Mouse (Mus musculus) liver, adult 2 months (tissue): ENCODE measurements around the gene Pign. TPM values are rescaled to one million over a fixed set of nuclear protein-coding genes. Genes with fewer than 3 reads are reported as not detected.

Experiments
- DNase-seq: peaks from one replicate; pipeline ENCODE4 v3.0.0-alpha.2; 2011; ENCODE audit warnings: low read depth, low spot score; ENCODE audit errors: extremely low read depth
- H3K27ac ChIP-seq: fragments of 200-500 bp; replicated peaks from 2 replicates; pipeline ENCODE4 v1.5.1; 2012; ENCODE audit warnings: low read depth, mild to moderate bottlenecking, control low read depth, inconsistent platforms, low read length; ENCODE audit not compliant: insufficient read depth
- H3K27me3 ChIP-seq: fragments of 200-500 bp; 2 replicates; pipeline ENCODE4 v1.6.1; 2012; ENCODE audit warnings: mild to moderate bottlenecking, moderate library complexity, low read length, inconsistent platforms; ENCODE audit not compliant: control insufficient read depth, insufficient read depth
- H3K36me3 ChIP-seq: fragments of 200-500 bp; 2 replicates; pipeline ENCODE4 v1.6.1; 2012; ENCODE audit warnings: low read length, inconsistent platforms; ENCODE audit not compliant: control insufficient read depth, insufficient read depth
- H3K4me1 ChIP-seq: fragments of 200-500 bp; 2 replicates; pipeline ENCODE4 v1.6.1; 2011; ENCODE audit warnings: low read length; ENCODE audit not compliant: control insufficient read depth, insufficient read depth
- H3K4me3 ChIP-seq: fragments of 200-500 bp; 2 replicates; pipeline ENCODE4 v1.5.1; 2011; ENCODE audit warnings: low read depth, mild to moderate bottlenecking, control low read depth, low read length, moderate library complexity; ENCODE audit not compliant: insufficient read depth
- H3K79me2 ChIP-seq: fragments of 200-500 bp; 2 replicates; pipeline ENCODE4 v1.6.1; 2012; ENCODE audit warnings: inconsistent platforms, mild to moderate bottlenecking, low read length, moderate library complexity; ENCODE audit not compliant: control insufficient read depth, insufficient read depth
- H3K9ac ChIP-seq: fragments of 200-500 bp; 2 replicates; pipeline ENCODE4 v1.6.1; 2012; ENCODE audit warnings: low read depth, mild to moderate bottlenecking, control low read depth, inconsistent platforms, low read length
- CTCF ChIP-seq: fragments of 200-500 bp; IDR thresholded peaks from 2 replicates; pipeline ENCODE4 v1.5.1; 2011; ENCODE audit warnings: low read depth, low read length, control low read depth
- POLR2A ChIP-seq: fragments of 200-500 bp; IDR thresholded peaks from 2 replicates; pipeline ENCODE4 v1.6.1; 2011; ENCODE audit warnings: low read length, control low read depth; ENCODE audit not compliant: insufficient read depth; ENCODE audit errors: extremely low read depth
- WGBS: fragments of 180-500 bp; shearing (Covaris S2); methylation state at CpG from one replicate; pipeline ENCODE4 v1.1.7; 2018; 5-methylcytosine and 5-hydroxymethylcytosine counted together
- polyA plus RNA-seq: library from polyadenylated mRNA; depleted of rRNA; stranded (reverse); fragments of >200 nt; gene quantifications from 2 replicates; pipeline ENCODE4 v1.2.3, GENCODE M21; 2012
- total RNA-seq: library from RNA; depleted of rRNA; stranded (reverse); fragments of >200 nt; gene quantifications from 2 replicates; pipeline ENCODE4 v1.2.3, GENCODE M21; 2014

Gene Pign
- total and polyA plus RNA-seq, 2 experiments: 11.2 to 32.5 TPM

GRCm38 (mm10) chr1:105543051-105543450 lies 120.4 kb downstream of the Pign start:
- H3K27me3 ChIP-seq: no peaks in the 10 kb centered on the region
- 86% methylated on average over 1 of the region's 1 CpGs for WGBS
- no peak overlapping the region for H3K9ac ChIP-seq
- no peak for TF ChIP-seq POLR2A
- no peak for TF ChIP-seq CTCF
- H3K36me3 ChIP-seq: peaks cover 40% of the 10 kb centered on the region
- no peak overlapping the region for H3K4me3 ChIP-seq
- H3K79me2 ChIP-seq: no peaks in the 10 kb centered on the region
- no peak overlapping the region for H3K27ac ChIP-seq
- no peaks in the 10 kb centered on the region for H3K4me1 ChIP-seq
- no peak for DNase-seq

DNA sequence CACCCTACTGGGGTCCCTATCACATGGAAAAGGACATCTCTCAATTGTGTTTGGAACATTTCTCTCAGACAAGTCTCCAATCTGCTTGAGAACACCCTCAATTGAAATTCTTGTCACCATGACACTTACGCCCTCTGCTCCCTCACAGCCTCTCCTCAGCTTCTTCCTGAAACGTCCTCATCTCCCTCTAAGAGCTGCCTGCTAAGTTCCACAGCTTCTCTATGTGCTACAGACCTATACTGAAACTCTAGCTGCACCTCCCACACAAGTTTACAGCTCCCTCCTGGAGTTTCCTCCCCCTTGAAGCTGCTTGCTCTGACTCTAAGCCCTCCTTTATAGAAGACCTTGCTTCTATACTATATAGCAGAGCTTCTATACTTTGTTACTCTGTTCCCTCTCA lies 139.7 kb downstream of the Pign start:
- Histone ChIP-seq H3K9ac (no peak overlapping the region), H3K36me3 (peaks cover 10% of the 10 kb centered on the region; the same call in 1 of the 2 replicates), H3K27me3 (no peaks in the 10 kb centered on the region), H3K4me1 (no peaks in the 10 kb centered on the region), H3K27ac (no peak overlapping the region), H3K4me3 (no peak overlapping the region), H3K79me2 (no peaks in the 10 kb centered on the region)
- 86% methylated on average over 2 of the region's 2 CpGs for WGBS
- no peak for DNase-seq
- TF ChIP-seq CTCF (no peak), POLR2A (no peak)

DNA sequence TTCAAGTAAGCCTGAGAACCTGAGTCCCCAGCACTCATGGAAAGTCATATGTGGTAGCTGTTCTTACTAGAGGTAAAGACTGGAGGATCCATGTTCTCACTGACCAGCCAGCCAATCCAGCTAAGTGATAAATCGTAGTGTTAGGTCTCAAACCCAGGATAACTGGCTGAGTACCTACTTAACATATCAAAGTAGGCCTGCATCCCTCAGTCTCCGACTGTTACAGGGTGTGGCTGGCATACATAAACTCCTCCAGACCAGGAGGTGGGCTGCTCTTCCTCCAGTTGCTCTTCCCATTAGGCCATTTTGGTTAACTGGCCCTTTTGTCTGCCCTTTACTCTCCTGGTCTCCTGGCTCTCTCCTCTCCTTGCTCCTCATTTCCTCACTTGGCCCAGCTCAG lies 141.2 kb downstream of the Pign start:
- Histone ChIP-seq H3K4me1 (no peaks in the 10 kb centered on the region), H3K4me3 (no peak overlapping the region), H3K79me2 (no peaks in the 10 kb centered on the region), H3K36me3 (peaks cover 10% of the 10 kb centered on the region; the same call in 1 of the 2 replicates), H3K27me3 (no peaks in the 10 kb centered on the region), H3K9ac (no peak overlapping the region), H3K27ac (no peak overlapping the region)
- no peak for TF ChIP-seq POLR2A
- TF ChIP-seq CTCF: no peak
- no peak for DNase-seq
- 98% methylated on average over 2 of the region's 2 CpGs for WGBS

GRCm38 (mm10) chr1:105518101-105518500 lies 145.4 kb downstream of the Pign start:
- DNase-seq: no peak
- TF ChIP-seq CTCF: no peak
- TF ChIP-seq POLR2A: no peak

GRCm38 (mm10) chr1:105507116-105507515 lies 156.4 kb downstream of the Pign start:
- Histone ChIP-seq H3K27ac (no peak overlapping the region), H3K4me1 (no peaks in the 10 kb centered on the region), H3K27me3 (no peaks in the 10 kb centered on the region), H3K36me3 (no peaks in the 10 kb centered on the region), H3K9ac (no peak overlapping the region), H3K4me3 (no peak overlapping the region), H3K79me2 (no peaks in the 10 kb centered on the region)
- TF ChIP-seq POLR2A (no peak), CTCF (no peak)
- DNase-seq: no peak
- WGBS: 93% methylated on average over 1 of the region's 1 CpGs

More at GRCm38 (mm10) chr1:105518101-105518500, 145.4 kb downstream of the Pign start:
- no peak overlapping the region for H3K4me3 ChIP-seq
- H3K27ac ChIP-seq: no peak overlapping the region
- H3K27me3 ChIP-seq: no peaks in the 10 kb centered on the region
- H3K9ac ChIP-seq: no peak overlapping the region
- no peaks in the 10 kb centered on the region for H3K4me1 ChIP-seq
- peaks cover 10% of the 10 kb centered on the region; the same call in 1 of the 2 replicates for H3K36me3 ChIP-seq
- H3K79me2 ChIP-seq: no peaks in the 10 kb centered on the region

DNA sequence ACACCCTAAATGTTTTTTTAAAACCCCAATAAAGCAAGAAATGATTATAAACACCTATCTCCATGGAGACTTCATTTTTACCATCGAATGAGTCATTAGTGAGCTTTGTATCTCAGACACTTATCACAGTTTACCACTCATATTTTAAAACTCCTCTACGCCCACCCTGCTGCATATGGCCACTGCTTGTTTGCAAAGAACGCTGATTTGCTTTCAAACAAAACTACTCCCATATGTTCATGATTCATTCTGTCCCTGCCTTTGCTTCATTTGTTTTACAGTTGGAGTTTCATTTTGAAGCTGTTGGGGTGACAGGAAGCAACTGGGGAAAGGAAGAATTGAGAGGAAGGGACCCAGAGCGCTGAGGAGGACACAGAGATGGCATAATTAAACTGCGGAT lies 170.9 kb downstream of the Pign start:
- no peaks in the 10 kb centered on the region for H3K27me3 ChIP-seq
- no peaks in the 10 kb centered on the region for H3K4me1 ChIP-seq
- no peak overlapping the region for H3K9ac ChIP-seq
- TF ChIP-seq CTCF (no peak), POLR2A (no peak)
- no peak for DNase-seq
- no peaks in the 10 kb centered on the region for H3K36me3 ChIP-seq
- H3K27ac ChIP-seq: no peak overlapping the region
- H3K4me3 ChIP-seq: no peak overlapping the region
- H3K79me2 ChIP-seq: no peaks in the 10 kb centered on the region
- WGBS: 86% methylated on average over 5 of the region's 5 CpGs
